16 mouse cellular contexts compared by ENCODE assay signal in the genomic region with DNA sequence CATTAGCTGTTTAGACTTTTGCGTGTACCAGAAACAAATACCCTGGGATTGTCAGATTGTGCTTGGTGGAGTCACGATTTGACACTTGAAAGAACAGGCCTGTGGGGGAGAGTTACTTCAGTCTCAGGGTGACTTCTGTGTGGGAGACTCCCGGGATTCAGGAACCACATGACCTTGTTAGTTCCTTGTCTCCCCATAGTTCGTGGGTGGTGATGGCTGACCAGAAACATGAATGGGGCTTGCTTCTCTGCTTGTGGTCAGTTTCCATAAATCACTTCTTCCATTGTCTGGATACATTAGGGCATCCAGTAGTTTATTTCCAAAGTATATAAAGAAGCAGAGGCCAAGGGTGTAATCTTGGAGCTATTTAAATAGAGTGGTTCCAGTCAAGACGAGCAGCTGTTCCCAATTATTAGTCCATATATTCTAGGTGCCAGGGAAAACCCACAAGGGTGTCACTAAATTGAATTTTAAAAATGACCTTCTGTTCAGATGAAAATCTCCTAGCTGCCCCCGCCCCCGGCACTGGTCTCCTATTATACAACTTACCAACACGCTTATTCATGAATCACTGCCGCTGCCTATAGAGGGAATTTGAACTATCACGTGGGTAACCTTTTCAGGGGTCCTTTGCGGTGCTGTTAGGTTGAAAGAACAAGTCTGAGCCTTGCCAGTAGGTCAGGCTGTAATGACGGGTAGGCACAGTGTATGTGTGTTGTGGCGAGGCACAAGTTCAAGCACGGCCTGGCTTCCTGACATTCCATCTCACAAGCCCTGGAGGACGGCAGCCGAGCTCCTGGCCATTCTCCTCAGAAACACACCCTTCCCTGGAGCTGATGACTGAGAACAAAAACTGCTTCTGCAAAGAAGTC.
A peak's percentile ranks its signal among the peaks of the same experiment; 100 is the strongest.
DNase-seq lines count a peak whose midpoint lies in the region; ATAC-seq and TF ChIP-seq lines count a peak whose summit lies in the region.
"Had no signal": no experiment of that assay in that cellular context is flagged by ENCODE, and none has a peak within 500 bp of the region (broad histone marks: within the 10 kb centered on the region; RNA-seq: fewer than 3 reads in every experiment).

No protein-coding gene starts in this region.

- TF ChIP-seq POLR2A in embryonic fibroblast, embryonic 13.5 days (IDR thresholded peaks at IDR 0.05; ENCODE audit: low read depth, low read length) = no peak

- H3K9me3 ChIP-seq in kidney, embryonic 15.5 days (replicated peaks) = no peaks in the 10 kb centered on the region
- H3K9me3 ChIP-seq: forebrain, embryonic 12.5 days; heart, embryonic 12.5 days; midbrain, embryonic 12.5 days had no signal

- TF ChIP-seq CTCF in Patski (IDR thresholded peaks at IDR 0.05) = no peak
- TF ChIP-seq CTCF in embryonic fibroblast, embryonic 13.5 days (IDR thresholded peaks at IDR 0.05; ENCODE audit: borderline replicate concordance, insufficient read depth, low read length) = no peak

- H3K4me1 ChIP-seq in kidney, embryonic 15.5 days = peaks cover 16% of the 10 kb centered on the region
- H3K4me1 ChIP-seq in embryonic fibroblast, embryonic 13.5 days (ENCODE audit: control insufficient read depth, insufficient read depth, low read length) = no peaks in the 10 kb centered on the region
- H3K4me1 ChIP-seq: forebrain, embryonic 12.5 days; heart, embryonic 12.5 days had no signal

- no peak for DNase-seq in kidney, postnatal 14 days
- peak; percentile 20 for DNase-seq in Patski (ENCODE audit: low read depth, low spot score)
- peak; percentile 62 for DNase-seq in mesoderm, embryonic 11.5 days (ENCODE audit: low read depth, low spot score)
- no peak for DNase-seq in adrenal gland, postnatal 10 days
- DNase-seq: cerebellum, adult 18-20 months; heart, postnatal 4 days; lung, postnatal 36 days; thymus, postnatal 4 days had no signal

- H3K4me3 ChIP-seq in kidney, embryonic 15.5 days (replicated peaks) = no peak overlapping the region
- no peak overlapping the region for H3K4me3 ChIP-seq in embryonic fibroblast, embryonic 13.5 days (ENCODE audit: insufficient read depth, low read length)
- H3K4me3 ChIP-seq: forebrain, embryonic 12.5 days; heart, embryonic 12.5 days; layer of hippocampus, adult 2 months; midbrain, embryonic 12.5 days had no signal

- no peak overlapping the region for H3K9ac ChIP-seq in kidney, embryonic 15.5 days
- H3K9ac ChIP-seq: forebrain, embryonic 12.5 days; heart, embryonic 12.5 days; midbrain, embryonic 12.5 days had no signal

- H3K4me2 ChIP-seq in kidney, embryonic 15.5 days = peak overlapping the region; percentile 1; the same call in 1 of the 2 replicates
- H3K4me2 ChIP-seq: forebrain, embryonic 12.5 days; heart, embryonic 12.5 days; midbrain, embryonic 12.5 days had no signal

- no peaks in the 10 kb centered on the region for H3K36me3 ChIP-seq in kidney, embryonic 15.5 days
- H3K36me3 ChIP-seq: forebrain, embryonic 12.5 days; heart, embryonic 12.5 days; midbrain, embryonic 12.5 days had no signal

- 45% methylated on average over 16 of the region's 16 CpGs for WGBS in kidney, embryonic 15.5 days

- CTCF ChIA-PET in Patski (lab: Charles Lee) = no interaction called here

- H3K27me3 ChIP-seq in kidney, embryonic 15.5 days = no peaks in the 10 kb centered on the region
- no peaks in the 10 kb centered on the region for H3K27me3 ChIP-seq in Patski
- H3K27me3 ChIP-seq: CH12.LX; forebrain, embryonic 12.5 days; heart, embryonic 12.5 days; midbrain, embryonic 12.5 days had no signal

- ATAC-seq in kidney, embryonic 15.5 days (replicated peaks; ENCODE audit: low FRiP score) = peak; percentile 43
- ATAC-seq in Patski = no peak
- ATAC-seq in CD4-positive, CD25-positive, alpha-beta regulatory T cell, adult 4 months = no peak

- in situ Hi-C loops in Patski (cut with MboI; ENCODE audit: low pct_unique_long_range_greater_than_20kb) = no loop called here

- peak overlapping the region; percentile 51; the same call in 1 of the 2 replicates for H3K27ac ChIP-seq in kidney, embryonic 15.5 days
- H3K27ac ChIP-seq in embryonic fibroblast, embryonic 13.5 days (ENCODE audit: insufficient read depth, low read length) = peak overlapping the region; percentile 5; the same call in 1 of the 2 replicates
- H3K27ac ChIP-seq: forebrain, embryonic 12.5 days; layer of hippocampus, adult 2 months; midbrain, embryonic 12.5 days had no signal

- POLR2A ChIA-PET in Patski (lab: Charles Lee) = interaction anchor here (0.6 kb wide), 1 partner anchor 964 kb away, joined by 3 read pairs; no protein-coding TSS in a partner anchor

Comparison
In these comparisons a context has a peak if more than half of its experiments do, and no peak if none do; other contexts are left out.
1. DNase-seq: peak in Patski (single experiment) and mesoderm, embryonic 11.5 days (single experiment); none in kidney, postnatal 14 days (single experiment) and adrenal gland, postnatal 10 days (single experiment).